Mouse (Mus musculus) cortical plate, adult 2 months (tissue): ENCODE measurements at regions not wholly inside any gene's neighbourhood (a gene's known extent, or its start where the extent isn't known, plus 50 kb on each side); places are given as distances from the start of the nearest gene placed in this dataset.

Experiments used
- CTCF ChIP-seq: fragments of 200-500 bp; IDR thresholded peaks from 2 replicates; pipeline ENCODE4 v1.5.1; 2011; ENCODE audit warnings: mild to moderate bottlenecking, control low read depth, low read length; ENCODE audit not compliant: insufficient read depth; ENCODE audit errors: extremely low read depth
- POLR2A ChIP-seq: fragments of 200-500 bp; IDR thresholded peaks from 2 replicates; pipeline ENCODE4 v1.6.1; 2011; ENCODE audit warnings: mild to moderate bottlenecking, low read length, control low read depth; ENCODE audit not compliant: insufficient read depth; ENCODE audit errors: extremely low read depth

DNA sequence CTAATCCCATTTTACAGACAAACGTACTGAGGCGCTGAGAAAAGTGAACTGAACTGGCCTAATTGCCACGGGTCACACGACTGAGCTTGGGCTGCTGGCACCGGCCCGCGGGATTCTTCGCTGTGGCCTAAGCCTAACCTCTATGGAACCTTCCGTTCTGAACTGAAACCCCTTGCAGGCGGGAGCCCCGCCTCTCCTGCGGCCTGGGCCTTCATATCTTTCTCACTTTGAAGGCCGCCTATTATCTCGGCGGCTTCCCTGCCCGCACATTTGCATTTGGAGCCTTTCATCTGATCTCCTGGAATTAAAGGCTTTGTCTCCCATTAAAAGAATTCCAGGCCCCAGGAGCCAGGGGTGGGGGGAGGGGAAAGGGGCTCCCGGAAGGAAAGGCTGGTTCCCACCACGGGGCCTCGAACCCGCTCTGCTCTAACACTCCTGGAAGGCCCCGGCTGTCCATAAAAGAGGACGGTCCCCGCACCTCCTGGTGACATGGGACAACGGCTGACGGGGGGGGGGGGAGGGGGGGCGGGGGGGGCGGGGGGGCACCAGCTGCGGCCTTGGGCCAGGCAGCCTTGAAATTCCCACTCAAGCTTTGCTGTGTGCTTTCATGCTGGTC is 122.9 kb upstream of the Pja1 start:
- TF ChIP-seq CTCF (no peak), POLR2A (no peak)
